Mouse (Mus musculus) erythroblast, embryonic 14.5 days (primary cell): Measurements from ENCODE around the gene Ccdc85c. TPM values are rescaled to one million over a fixed set of nuclear protein-coding genes. Genes with fewer than 3 reads are reported as not detected.

Experiments
- H3K27me3 ChIP-seq: 2 replicates; pipeline ENCODE4 v1.6.1; 2012; ENCODE audit warnings: inconsistent platforms; ENCODE audit not compliant: control insufficient read depth
- H3K36me3 ChIP-seq: 2 replicates; pipeline ENCODE4 v1.6.1; 2012; ENCODE audit warnings: mild to moderate bottlenecking, inconsistent platforms; ENCODE audit not compliant: control insufficient read depth
- H3K4me1 ChIP-seq: 2 replicates; pipeline ENCODE4 v1.6.1; 2012; ENCODE audit warnings: inconsistent platforms; ENCODE audit not compliant: control insufficient read depth
- H3K4me3 ChIP-seq: replicated peaks from 2 replicates; pipeline ENCODE3; 2012; ENCODE audit warnings: moderate library complexity, mild to moderate bottlenecking, inconsistent platforms
- H3K9me3 ChIP-seq: 2 replicates; pipeline ENCODE4 v1.6.1; 2012; ENCODE audit warnings: low read length, inconsistent platforms, mixed read lengths; ENCODE audit not compliant: control insufficient read depth
- GATA1 ChIP-seq: IDR thresholded peaks from 2 replicates; pipeline ENCODE4 v1.6.1; 2012; ENCODE audit warnings: low read length, inconsistent platforms, mixed read lengths
- TAL1 ChIP-seq: IDR thresholded peaks from 3 replicates; pipeline ENCODE4 v1.6.1; 2012; ENCODE audit warnings: low read length, inconsistent platforms, mixed read lengths
- polyA plus RNA-seq: library from polyadenylated mRNA; stranded (reverse); fragments of >175 nt; gene quantifications from 2 replicates; pipeline ENCODE4 v1.2.3, GENCODE M21; 2012

Ccdc85c gene
- polyA plus RNA-seq, 1 experiment, result 0.23 TPM

DNA sequence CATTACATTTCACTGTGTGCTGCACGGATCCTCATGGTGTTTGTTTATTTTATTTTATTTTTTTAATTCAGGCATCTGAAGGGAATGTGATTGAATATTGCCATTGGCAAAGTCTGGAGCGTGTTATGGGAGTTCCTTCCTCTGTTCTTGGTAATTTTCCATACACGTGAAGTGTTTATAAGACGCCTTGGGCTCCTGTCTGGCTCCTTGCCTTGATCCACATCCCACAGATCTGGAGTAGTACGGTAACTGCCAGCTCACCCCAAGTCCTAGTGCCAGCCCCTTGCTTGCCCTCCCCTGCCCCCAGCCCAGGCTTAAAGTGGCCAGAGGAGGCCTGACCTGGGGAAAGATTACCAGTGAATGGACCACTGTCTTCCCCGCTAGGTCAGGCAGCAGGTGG is 25.8 kb upstream of the Ccdc85c start:
- no peak overlapping the region for H3K4me3 ChIP-seq
- no peaks in the 10 kb centered on the region for H3K9me3 ChIP-seq

DNA sequence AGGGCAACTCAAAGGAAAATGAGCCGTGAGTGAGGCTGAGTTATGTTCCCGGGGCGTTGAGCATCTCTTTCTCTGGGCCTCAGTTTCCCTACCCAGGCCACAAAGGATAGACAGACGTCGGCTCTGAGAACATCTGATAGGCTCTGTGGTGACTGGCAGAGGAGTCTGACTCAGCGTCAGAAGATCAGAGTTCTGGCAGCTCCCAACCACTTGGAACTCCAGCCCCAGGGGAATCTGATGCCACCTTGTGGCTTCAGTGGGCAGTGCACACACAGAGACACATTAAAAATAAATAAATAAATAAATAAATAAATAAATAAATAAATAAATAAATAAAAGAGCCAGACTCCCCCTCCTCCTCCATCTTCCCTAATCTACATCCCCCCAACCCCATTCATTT is 21.8 kb upstream of the Ccdc85c start:
- Histone ChIP-seq H3K4me1 (no peaks in the 10 kb centered on the region), H3K36me3 (no peaks in the 10 kb centered on the region), H3K9me3 (no peaks in the 10 kb centered on the region), H3K4me3 (no peak overlapping the region), H3K27me3 (no peaks in the 10 kb centered on the region)
- TF ChIP-seq TAL1 (no peak), GATA1 (no peak)

More for the DNA sequence above, 25.8 kb upstream of the Ccdc85c start:
- no peaks in the 10 kb centered on the region for H3K36me3 ChIP-seq
- no peaks in the 10 kb centered on the region for H3K4me1 ChIP-seq
- TF ChIP-seq TAL1 (no peak), GATA1 (no peak)
- peaks cover 17% of the 10 kb centered on the region for H3K27me3 ChIP-seq

DNA sequence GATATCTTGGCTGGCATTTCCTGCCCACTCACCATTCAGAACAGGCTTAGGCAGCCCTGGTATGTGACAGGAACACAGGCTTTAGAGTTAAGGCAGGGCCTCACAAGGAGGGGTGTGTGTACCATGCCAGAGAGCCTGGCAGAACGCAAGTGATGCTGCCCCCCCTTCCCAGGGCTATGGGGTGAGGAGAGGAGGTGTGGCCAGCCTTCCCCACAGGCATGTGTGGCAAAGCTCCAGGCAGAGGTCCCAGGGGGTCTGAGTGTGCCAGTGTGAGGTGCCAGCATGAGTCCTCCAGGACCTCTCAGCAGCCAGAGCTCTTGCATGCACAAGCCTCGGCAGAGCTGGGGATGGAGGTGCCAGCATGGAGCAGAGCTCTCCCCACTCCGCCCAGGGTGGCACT is 19.4 kb upstream of the Ccdc85c start:
- Histone ChIP-seq H3K27me3 (no peaks in the 10 kb centered on the region), H3K9me3 (no peaks in the 10 kb centered on the region), H3K4me3 (no peak overlapping the region), H3K4me1 (no peaks in the 10 kb centered on the region), H3K36me3 (no peaks in the 10 kb centered on the region)
- TF ChIP-seq GATA1 (no peak), TAL1 (no peak)

DNA sequence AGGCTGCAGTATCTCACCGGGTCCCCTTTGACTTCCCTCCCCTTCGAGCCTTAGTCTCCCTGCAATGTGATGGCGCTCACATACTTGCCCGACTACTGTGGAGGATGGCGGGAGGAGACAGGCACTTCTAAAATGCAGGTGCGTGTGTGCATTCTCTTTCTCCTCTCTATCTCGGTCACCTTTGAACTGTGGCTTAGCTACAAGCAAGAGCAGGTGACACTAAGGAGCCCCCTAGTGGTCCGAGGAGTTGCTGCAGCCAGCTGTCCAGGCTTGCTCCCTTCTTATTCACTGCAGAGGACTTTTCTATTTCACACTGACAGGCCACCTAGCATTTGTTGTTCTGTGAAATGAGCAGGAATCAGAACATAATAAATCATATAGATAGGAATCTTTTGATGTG is 17.7 kb upstream of the Ccdc85c start:
- H3K4me1 ChIP-seq, result no peaks in the 10 kb centered on the region
- no peaks in the 10 kb centered on the region for H3K9me3 ChIP-seq
- no peak overlapping the region for H3K4me3 ChIP-seq
- no peaks in the 10 kb centered on the region for H3K27me3 ChIP-seq
- no peaks in the 10 kb centered on the region for H3K36me3 ChIP-seq
- TF ChIP-seq GATA1 (no peak), TAL1 (no peak)

DNA sequence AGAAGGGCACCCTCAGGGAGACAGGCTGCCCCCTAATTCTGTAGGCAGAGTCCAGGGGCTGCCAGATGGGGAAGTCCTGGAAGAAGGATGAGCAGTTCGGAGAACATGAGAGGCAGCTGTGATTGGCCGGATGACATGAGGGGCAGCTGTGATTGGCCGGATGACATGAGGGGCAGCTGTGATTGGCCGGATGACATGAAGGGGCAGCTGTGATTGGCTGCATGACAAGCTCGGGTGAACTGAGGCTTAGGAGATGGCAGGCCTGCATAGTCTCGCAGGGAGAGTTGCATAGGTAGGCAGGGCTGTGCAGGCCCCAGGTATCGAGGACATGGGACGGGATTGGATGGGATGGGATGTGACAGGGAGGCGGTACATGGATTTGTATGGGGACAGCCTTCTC is 17.2 kb upstream of the Ccdc85c start:
- TF ChIP-seq TAL1, result no peak
- no peak for TF ChIP-seq GATA1
- Histone ChIP-seq H3K4me1 (no peaks in the 10 kb centered on the region), H3K4me3 (no peak overlapping the region), H3K9me3 (no peaks in the 10 kb centered on the region), H3K36me3 (no peaks in the 10 kb centered on the region), H3K27me3 (no peaks in the 10 kb centered on the region)

DNA sequence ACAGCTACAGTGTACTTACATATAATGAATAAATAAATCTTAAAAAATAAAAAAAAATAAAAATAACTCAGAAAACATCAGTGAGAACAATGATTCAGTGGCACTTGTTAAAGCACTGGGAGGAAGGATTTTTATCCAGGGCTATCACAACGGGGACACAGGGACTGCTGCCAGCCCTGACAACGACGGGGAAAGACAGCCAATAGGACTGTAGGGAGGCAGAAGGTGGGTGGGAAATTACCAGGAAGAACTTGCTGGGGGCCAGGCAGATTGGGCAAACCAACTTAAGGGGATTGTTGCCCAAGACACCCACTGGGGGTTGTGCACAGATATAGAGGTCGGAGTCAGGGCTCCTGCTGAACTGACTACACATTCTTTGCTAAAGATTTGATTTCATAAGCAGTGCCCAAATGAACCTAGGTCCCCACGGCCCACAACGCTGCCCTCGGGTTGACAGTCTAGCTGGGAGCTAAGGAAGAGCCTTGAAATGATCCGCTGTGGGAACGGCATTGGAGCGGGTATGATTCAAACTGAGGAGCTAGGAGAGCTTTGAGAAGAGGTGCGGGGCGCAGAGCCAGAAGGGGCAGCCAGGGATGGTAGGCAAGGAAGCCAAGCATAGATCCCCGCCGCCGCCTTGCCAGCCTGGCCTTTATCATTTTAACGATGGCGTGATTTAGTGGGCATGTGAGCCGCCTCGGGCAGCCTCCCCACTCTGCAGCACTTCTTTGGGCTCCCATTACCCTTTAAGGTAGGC is 13.1 kb upstream of the Ccdc85c start:
- Histone ChIP-seq H3K9me3 (no peaks in the 10 kb centered on the region), H3K4me1 (no peaks in the 10 kb centered on the region), H3K4me3 (no peak overlapping the region), H3K27me3 (peaks cover 16% of the 10 kb centered on the region), H3K36me3 (no peaks in the 10 kb centered on the region)
- no peak for TF ChIP-seq TAL1
- no peak for TF ChIP-seq GATA1

DNA sequence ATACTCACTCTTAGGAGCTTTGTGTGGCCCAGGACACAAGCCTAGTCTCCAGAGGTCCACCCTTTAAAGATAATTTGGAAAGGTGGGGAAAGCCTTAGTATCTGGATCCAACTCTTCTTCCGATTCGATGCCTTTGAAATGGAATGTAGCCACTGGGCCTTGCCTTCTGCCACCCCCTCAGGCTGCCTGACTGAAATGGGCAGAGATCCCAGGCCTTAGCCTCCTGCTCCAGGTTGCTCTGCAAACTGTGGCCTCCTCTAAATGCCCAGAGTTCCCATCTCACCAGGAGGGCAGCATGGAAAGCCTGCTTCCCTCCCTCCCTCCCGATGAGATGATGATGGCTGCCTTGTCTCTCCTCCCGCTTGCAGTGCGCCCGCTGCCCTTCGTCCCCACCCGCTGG is 11.8 kb upstream of the Ccdc85c start:
- Histone ChIP-seq H3K4me3 (no peak overlapping the region), H3K36me3 (no peaks in the 10 kb centered on the region), H3K27me3 (peaks cover 19% of the 10 kb centered on the region), H3K4me1 (no peaks in the 10 kb centered on the region), H3K9me3 (no peaks in the 10 kb centered on the region)
- no peak for TF ChIP-seq TAL1
- TF ChIP-seq GATA1, result no peak

DNA sequence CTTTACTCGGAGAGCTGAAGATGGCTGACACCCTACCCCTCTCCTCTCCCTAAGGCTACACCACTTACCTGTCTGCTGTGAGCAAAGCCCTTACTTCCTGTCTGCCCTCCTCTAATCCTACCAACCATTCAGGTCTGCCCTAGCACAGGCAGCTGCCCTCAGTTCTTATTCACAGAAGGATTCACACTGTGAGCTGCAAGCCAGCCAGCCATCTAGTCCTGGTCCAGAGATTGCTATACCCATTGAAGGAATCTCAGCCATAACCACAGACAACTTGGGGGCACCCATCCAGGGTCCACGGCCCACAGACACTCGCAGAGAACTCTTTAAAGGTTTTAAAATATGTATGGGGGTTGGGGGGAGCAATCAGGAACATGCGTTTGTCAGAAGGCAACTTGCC is 11.2 kb upstream of the Ccdc85c start:
- TF ChIP-seq GATA1 (no peak), TAL1 (no peak)
- no peaks in the 10 kb centered on the region for H3K9me3 ChIP-seq
- no peaks in the 10 kb centered on the region for H3K4me1 ChIP-seq
- H3K27me3 ChIP-seq, result peaks cover 19% of the 10 kb centered on the region
- H3K4me3 ChIP-seq, result no peak overlapping the region
- no peaks in the 10 kb centered on the region for H3K36me3 ChIP-seq

DNA sequence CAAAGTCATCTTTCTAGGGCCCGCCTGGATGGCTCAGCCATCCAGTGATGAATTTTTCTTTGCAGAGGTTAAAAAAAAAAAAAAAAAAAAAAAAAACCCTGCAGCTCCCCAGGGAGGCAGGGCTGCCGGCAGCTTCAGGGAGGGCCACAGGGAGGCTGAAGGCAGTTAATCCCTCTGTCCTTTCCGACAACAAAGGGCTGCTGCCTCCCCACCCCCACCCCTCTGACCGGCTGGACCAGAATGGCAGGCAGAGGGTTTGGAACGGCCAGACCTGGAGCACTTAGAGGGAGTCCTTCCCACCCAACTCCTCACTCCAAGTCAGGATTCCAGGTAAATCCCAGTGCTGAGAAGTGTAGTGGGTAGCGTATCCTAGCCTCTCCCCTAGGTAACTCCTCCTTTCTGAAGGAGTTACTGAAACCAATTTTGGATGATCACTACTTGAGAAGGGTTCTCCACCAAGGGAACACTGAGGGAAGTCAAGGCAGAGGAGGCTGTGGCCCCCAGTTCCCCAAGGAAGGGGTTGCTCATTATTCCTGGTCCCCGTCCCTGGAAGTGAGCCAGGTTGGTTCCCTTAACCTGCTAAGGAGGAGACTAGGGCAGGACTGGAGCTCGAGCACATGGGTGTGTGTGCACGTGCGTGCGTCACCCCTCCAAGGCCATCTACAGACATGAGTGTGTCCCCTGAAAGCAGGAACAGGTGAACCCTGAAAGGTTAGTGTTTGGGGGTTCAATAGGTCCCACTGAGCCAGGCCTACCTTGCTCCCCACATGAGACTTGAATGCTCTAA is 10.2 kb upstream of the Ccdc85c start:
- Histone ChIP-seq H3K4me1 (no peaks in the 10 kb centered on the region), H3K36me3 (no peaks in the 10 kb centered on the region), H3K9me3 (no peaks in the 10 kb centered on the region), H3K27me3 (peaks cover 19% of the 10 kb centered on the region), H3K4me3 (no peak overlapping the region)
- TF ChIP-seq TAL1, result no peak
- TF ChIP-seq GATA1, result no peak
